Mouse (Mus musculus): ENCODE data around the gene Ankrd45. TPM values are rescaled to one million over a fixed set of nuclear protein-coding genes. Genes with fewer than 3 reads are reported as not detected.

The Ankrd45 gene
- 15.8 and 15.9 TPM in 2 replicates for polyA plus RNA-seq (2012; rRNA removed)

DNA sequence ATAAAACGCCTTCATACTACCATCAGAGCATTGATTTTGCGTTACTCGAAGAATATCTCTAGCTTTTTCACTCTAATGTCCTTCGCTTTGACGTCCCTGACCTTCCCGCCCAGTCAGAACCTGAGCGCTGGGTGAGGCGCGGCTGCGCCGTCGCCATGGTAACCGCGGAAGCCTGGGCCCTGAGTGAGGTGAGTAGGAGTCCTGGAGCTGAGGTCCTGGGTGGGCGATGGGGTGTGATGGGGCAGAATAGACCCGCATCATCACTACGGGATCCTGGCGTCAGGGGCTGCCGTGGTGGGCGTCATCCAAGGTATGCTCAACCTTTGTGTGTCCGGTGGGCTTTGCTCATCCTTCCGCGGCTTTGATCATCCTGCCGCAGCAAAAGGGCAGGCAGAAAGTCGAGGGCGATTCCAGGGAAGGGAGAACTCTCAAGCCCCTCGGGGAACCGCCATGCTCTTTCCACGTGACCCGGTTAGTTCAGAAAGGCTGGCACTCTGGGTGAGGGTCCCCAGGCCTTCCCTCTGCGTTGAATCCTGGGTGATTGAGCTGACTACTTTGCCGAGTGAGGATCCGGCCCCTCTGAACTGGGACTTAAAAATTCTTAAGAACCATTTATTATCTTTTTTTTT lies at the start of gene Ankrd45:
Gene Ankrd45 (plus strand): TSS at position 161 of the 629 bp plus-strand sequence.
- TF ChIP-seq CTCF (IDR thresholded peaks at IDR 0.05; ENCODE audit: borderline replicate concordance, extremely low read depth, insufficient read depth, insufficient read length) (no peak), POLR2A (IDR thresholded peaks at IDR 0.05; ENCODE audit: borderline replicate concordance, extremely low read depth, insufficient read depth, insufficient read length, poor library complexity, severe bottlenecking) (no peak)
- peak; percentile 79 for DNase-seq (ENCODE audit: low read depth)

DNA sequence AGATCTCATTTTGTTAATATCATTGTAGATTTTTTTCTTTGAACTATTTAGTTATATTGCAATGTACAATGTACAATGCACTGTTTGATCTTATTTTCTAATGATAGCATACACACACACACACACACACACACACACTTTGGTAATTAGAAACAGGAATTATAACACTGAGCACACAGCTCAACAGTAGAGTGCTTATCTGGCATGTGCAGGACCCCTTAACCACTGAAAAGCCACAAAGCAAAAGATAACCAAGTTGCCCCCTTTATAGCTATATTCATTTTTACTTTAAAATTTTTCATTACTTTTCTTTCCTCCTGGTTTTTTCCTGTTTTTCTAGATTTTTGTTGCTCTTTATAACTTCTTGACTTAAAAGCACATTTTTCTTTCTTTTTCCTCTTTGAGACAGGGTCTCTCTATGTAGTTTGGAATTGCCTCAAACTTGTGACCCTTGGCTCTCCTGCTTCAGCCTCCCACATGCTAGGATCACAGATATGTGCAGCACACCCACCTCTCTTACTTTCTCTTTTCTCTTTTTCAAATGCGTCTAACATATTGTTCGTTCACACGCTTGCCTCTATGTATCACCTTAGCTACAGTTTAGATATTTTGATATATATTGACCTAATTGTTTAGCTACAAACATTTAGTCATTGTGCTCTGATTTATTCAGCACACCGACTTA lies 42.6 kb upstream of the Ankrd45 start:
- DNase-seq (ENCODE audit: low read depth), result no peak
- TF ChIP-seq POLR2A (IDR thresholded peaks at IDR 0.05; ENCODE audit: borderline replicate concordance, extremely low read depth, insufficient read depth, insufficient read length, poor library complexity, severe bottlenecking), result no peak
- TF ChIP-seq CTCF (IDR thresholded peaks at IDR 0.05; ENCODE audit: borderline replicate concordance, extremely low read depth, insufficient read depth, insufficient read length), result no peak

DNA sequence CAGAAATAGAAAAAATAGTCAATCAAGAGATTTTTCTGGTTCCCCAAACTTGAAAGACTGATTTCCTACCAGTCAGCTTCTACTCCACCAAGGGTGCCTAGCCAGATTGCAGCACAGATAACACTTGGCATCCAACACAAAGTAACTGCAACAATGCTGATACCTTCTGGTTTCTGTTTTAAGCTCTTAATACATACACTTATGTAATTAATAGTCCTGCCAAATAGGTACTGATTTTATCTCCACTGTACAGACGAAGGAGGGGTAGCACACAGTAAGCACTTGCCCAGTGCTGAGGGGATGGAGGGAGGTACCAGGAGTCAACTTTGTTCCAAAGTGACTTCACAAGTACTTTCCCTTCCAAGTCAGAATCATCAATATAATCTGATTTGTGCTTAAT lies 38.6 kb upstream of the Ankrd45 start:
- no peak for TF ChIP-seq CTCF (IDR thresholded peaks at IDR 0.05; ENCODE audit: borderline replicate concordance, extremely low read depth, insufficient read depth, insufficient read length)
- no peak for TF ChIP-seq POLR2A (IDR thresholded peaks at IDR 0.05; ENCODE audit: borderline replicate concordance, extremely low read depth, insufficient read depth, insufficient read length, poor library complexity, severe bottlenecking)
- no peak for DNase-seq (ENCODE audit: low read depth)

DNA sequence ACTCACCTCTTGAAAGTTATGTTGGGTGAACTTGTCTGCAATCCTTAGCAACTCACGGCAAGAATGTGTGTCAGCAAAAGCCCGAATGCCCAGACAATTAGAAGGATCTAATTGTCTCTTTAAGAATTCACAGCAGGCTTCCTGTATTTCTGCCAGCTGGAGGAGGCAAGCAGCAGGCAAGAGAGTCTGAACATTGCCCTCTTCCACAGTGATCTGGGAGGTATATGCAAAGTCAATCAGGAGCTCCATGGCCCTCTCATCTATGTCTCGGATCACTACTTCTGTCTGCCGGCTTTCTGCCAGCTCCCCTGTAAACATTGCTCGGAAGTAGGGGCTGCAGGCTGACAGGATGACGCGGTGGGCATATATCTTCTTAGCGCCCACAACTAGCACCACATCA lies 33.3 kb upstream of the Ankrd45 start:
- TF ChIP-seq CTCF (IDR thresholded peaks at IDR 0.05; ENCODE audit: borderline replicate concordance, extremely low read depth, insufficient read depth, insufficient read length) (no peak), POLR2A (IDR thresholded peaks at IDR 0.05; ENCODE audit: borderline replicate concordance, extremely low read depth, insufficient read depth, insufficient read length, poor library complexity, severe bottlenecking) (no peak)

DNA sequence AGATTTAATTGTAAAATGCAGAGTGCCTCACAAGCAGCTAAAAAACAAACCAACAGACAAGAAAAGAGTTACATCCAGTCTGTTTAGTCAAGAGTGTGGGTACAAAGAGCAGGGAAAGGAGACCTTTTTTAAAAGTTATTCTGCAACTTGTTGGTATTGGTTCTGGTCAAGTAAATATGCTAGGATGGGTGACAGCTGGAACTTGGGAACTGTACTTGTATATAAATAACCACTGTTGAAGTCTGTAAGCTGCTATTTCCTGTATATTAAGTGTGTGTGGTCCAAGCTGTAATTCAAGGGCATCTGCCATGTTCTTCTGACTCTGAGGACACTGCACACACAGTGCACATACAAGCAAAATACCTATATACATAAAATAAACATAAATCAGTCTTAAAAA lies 27.9 kb upstream of the Ankrd45 start:
- no peak for DNase-seq (ENCODE audit: low read depth)
- TF ChIP-seq CTCF (IDR thresholded peaks at IDR 0.05; ENCODE audit: borderline replicate concordance, extremely low read depth, insufficient read depth, insufficient read length) (no peak), POLR2A (IDR thresholded peaks at IDR 0.05; ENCODE audit: borderline replicate concordance, extremely low read depth, insufficient read depth, insufficient read length, poor library complexity, severe bottlenecking) (no peak)

More for the DNA sequence above, 33.3 kb upstream of the Ankrd45 start:
- DNase-seq (ENCODE audit: low read depth), result no peak

DNA sequence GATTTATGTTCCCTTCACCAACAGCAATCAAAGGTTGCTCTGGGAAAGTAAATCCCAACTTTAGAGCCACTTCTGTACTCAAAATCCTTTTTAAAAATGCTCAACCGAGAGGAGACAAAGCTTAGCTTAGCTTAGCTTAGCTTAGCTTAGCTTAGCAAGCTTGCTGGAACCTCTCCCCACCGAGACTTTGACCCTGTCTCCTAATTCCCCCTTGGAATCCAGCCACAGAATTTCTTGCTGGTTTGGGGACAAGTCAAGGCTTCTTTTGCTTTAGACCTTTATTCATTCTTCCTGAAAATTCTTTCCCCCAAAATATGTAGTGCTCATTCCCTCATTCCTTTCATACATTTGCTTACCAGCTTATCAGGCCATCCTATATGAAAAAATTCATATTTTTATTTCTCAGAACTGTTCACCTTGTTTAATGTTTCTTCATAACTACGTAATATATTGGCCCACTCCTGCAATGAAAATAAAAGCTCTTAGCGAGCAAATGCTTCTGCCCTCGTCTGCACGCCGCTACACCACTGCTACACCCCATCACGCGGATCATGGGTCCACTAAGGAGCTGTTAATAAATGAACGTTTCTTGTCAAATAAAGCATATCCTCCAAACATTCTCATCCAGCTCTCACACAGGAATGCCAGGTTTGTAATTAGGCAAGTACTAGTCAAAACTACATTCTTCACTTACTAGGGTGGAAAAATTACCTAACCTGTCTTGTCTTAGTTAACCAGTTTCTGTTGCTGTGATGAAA lies 19.7 kb upstream of the Ankrd45 start:
- no peak for DNase-seq (ENCODE audit: low read depth)
- TF ChIP-seq CTCF (IDR thresholded peaks at IDR 0.05; ENCODE audit: borderline replicate concordance, extremely low read depth, insufficient read depth, insufficient read length) (no peak), POLR2A (IDR thresholded peaks at IDR 0.05; ENCODE audit: borderline replicate concordance, extremely low read depth, insufficient read depth, insufficient read length, poor library complexity, severe bottlenecking) (no peak)

DNA sequence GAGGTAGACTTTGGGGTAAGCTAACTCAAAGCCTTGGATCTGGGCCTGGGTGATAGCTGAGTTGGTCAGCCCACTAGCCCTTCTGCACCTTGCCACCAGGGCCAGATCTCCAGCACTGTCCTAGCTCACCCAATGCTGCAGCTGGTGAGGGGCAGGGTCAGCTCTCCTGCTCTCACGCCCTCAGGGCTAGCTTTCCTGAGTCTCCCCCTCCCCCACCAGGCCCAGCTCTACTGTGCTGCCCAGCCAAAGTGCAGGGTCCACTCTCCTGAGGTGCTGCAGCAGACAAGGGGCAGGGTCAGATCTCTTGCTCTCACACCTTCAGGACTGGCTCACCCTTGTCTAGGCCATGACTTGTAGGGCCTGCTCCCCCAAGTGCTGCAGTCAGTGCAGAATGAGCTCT lies 16.0 kb upstream of the Ankrd45 start:
- no peak for DNase-seq (ENCODE audit: low read depth)
- TF ChIP-seq POLR2A (IDR thresholded peaks at IDR 0.05; ENCODE audit: borderline replicate concordance, extremely low read depth, insufficient read depth, insufficient read length, poor library complexity, severe bottlenecking), result no peak
- TF ChIP-seq CTCF (IDR thresholded peaks at IDR 0.05; ENCODE audit: borderline replicate concordance, extremely low read depth, insufficient read depth, insufficient read length), result no peak

DNA sequence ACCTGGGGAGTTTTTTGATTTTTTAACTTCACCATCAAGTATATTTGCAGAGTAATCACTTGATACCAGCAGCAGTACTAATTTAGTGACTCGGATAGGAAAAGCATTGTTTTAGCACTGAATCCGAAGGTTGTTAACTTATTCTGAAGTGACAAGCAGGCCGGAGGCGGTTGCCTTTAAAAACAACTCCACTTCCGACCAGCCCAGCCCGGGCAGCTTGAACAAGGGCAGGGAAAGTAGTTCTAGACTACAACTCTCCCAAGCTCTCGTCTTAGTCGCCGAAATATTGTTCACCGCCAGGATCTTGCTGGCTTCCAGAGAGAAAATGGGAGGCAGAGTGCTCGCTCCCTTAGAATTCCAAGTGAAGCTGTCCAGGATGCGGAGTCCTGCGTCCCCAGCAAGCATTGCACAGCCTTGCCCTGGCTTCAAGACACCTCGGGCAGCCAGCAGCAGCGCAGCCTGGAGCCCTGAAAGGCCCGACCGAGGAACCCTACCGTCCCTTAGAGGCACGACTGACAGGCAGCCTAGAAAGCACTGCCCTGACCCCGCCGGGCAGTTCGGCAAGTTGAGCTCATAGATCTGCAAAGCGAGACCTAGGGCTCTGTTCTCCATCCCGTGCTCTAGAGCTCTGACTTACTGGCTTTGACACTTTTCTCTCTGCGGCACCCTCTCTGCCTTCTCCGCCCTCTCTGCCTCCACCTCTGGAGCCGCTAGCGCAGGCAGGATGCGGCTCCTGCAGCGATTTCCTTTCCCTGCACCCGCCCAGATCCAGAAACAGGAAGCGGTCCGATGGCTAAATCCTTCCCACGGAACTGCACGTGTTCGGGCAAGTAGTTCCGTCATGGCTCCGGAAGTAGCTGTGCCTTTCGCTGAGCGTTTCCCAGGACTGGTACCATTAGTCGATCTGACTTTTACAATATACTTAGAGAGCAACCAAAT lies 11.5 kb upstream of the Ankrd45 start, which contains the start of gene Klhl20:
Gene Klhl20 (minus strand): TSS at position 786 of the 939 bp plus-strand sequence.
- TF ChIP-seq CTCF (IDR thresholded peaks at IDR 0.05; ENCODE audit: borderline replicate concordance, extremely low read depth, insufficient read depth, insufficient read length) (no peak), POLR2A (IDR thresholded peaks at IDR 0.05; ENCODE audit: borderline replicate concordance, extremely low read depth, insufficient read depth, insufficient read length, poor library complexity, severe bottlenecking) (peak; percentile 83; the same call in 1 of the 2 replicates)
- peak; percentile 99 for DNase-seq (ENCODE audit: low read depth)

DNA sequence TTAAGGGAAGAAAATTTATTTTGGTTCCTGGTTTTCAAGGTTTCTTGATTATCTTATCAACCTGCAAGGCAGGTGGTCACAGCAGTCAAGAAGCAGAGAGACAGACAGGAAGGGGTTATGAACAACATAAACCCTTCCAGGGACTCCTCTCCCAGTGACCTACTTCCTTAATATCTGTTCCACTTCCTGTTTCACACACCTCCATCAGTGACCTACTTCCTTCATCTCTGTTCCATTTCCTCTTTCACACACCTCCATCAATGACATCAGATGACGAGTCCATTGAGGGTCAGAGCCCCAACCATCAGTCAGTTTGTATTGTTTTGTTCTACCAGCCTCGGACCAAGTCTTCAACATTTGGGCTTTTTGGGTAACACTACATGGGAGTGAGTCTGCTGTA lies 3.0 kb upstream of the Ankrd45 start:
- no peak for DNase-seq (ENCODE audit: low read depth)
- TF ChIP-seq CTCF (IDR thresholded peaks at IDR 0.05; ENCODE audit: borderline replicate concordance, extremely low read depth, insufficient read depth, insufficient read length) (no peak), POLR2A (IDR thresholded peaks at IDR 0.05; ENCODE audit: borderline replicate concordance, extremely low read depth, insufficient read depth, insufficient read length, poor library complexity, severe bottlenecking) (no peak)

DNA sequence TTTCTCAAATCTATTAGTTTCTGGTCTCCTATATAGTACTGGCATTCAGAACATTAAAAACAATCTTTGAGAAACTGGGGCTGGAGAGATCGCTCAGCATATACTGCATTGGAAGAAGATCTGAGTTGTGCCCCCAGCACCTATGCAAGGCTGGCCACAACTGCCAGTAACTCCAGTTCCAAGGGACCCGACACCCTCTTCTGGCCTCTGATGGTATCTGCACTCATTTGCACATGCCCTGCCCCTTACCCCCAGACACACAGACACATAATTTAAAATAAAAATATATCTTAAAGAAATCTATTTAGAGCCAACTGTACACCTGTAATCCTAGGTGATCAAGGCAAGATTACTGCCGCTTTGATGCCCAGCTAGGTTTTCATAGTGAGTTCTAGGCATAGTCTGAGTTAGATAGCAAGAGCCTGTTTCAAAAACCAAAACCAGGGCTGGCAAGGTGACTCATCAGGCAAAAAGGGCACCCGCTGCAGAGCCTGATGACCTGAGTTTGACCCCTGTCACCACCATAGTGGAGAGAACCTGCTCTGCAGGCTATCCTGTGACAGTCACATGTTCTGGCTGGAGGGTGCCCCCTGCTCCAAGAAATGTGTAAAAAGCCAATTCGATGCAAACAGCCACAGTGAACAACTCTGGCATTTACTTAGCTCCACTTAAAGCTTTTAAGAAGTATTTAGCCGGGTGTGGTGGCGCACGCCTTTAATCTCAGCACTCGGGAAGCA lies 2.3 kb upstream of the Ankrd45 start:
- TF ChIP-seq CTCF (IDR thresholded peaks at IDR 0.05; ENCODE audit: borderline replicate concordance, extremely low read depth, insufficient read depth, insufficient read length), result peak; percentile 2; the same call in 1 of the 2 replicates
- TF ChIP-seq POLR2A (IDR thresholded peaks at IDR 0.05; ENCODE audit: borderline replicate concordance, extremely low read depth, insufficient read depth, insufficient read length, poor library complexity, severe bottlenecking), result no peak
- no peak for DNase-seq (ENCODE audit: low read depth)
